Mouse (Mus musculus) cerebellum, adult 2 months (tissue): ENCODE data around the gene Abca2. TPM values are rescaled to one million over a fixed set of nuclear protein-coding genes. Genes with fewer than 3 reads are reported as not detected.

Experiments used
- DNase-seq, 2 experiments: peaks; one replicate each; pipeline ENCODE4 v3.0.0; 2021
- H3K27ac ChIP-seq: fragments of 200-500 bp; 2 replicates; pipeline ENCODE4 v1.5.1; 2012; ENCODE audit warnings: low read length, control low read depth, inconsistent platforms; ENCODE audit not compliant: insufficient read depth
- H3K27me3 ChIP-seq: fragments of 200-500 bp; 2 replicates; pipeline ENCODE4 v1.6.1; 2012; ENCODE audit warnings: inconsistent platforms, mild to moderate bottlenecking, low read length, moderate library complexity; ENCODE audit not compliant: control insufficient read depth, insufficient read depth
- H3K4me1 ChIP-seq: fragments of 200-500 bp; 2 replicates; pipeline ENCODE4 v1.6.1; 2011; ENCODE audit warnings: low read length; ENCODE audit not compliant: control insufficient read depth, insufficient read depth
- H3K4me3 ChIP-seq: fragments of 200-500 bp; replicated peaks from 2 replicates; pipeline ENCODE3; 2011; ENCODE audit warnings: mild to moderate bottlenecking, low read depth, low read length, control low read depth; ENCODE audit not compliant: insufficient read depth
- CTCF ChIP-seq: fragments of 200-500 bp; IDR thresholded peaks from 2 replicates; pipeline ENCODE4 v1.5.1; 2011; ENCODE audit warnings: low read depth, mild to moderate bottlenecking, control low read depth, low read length, moderate library complexity, borderline replicate concordance; ENCODE audit not compliant: insufficient read depth
- POLR2A ChIP-seq: fragments of 200-500 bp; IDR thresholded peaks from 2 replicates; pipeline ENCODE4 v1.6.1; 2011; ENCODE audit warnings: low read length, control low read depth, borderline replicate concordance; ENCODE audit not compliant: insufficient read depth
- WGBS: fragments of 180-500 bp; shearing (Covaris S2); methylation state at CpG from one replicate; pipeline ENCODE4 v1.1.7; 2018; 5-methylcytosine and 5-hydroxymethylcytosine counted together
- polyA plus RNA-seq: library from polyadenylated mRNA; depleted of rRNA; stranded (reverse); fragments of >200 nt; gene quantifications from 2 replicates; pipeline ENCODE4 v1.2.3, GENCODE M21; 2012

The Abca2 gene
- polyA plus RNA-seq, 1 experiment: 285 TPM

GRCm38 (mm10) chr2:25397010-25397409, 31.5 kb upstream of the Abca2 start:
- WGBS: 71% methylated on average over 1 of the region's 1 CpGs
- DNase-seq: no peak
- no peaks in the 10 kb centered on the region for H3K27me3 ChIP-seq
- TF ChIP-seq CTCF: no peak
- TF ChIP-seq POLR2A: no peak
- H3K4me3 ChIP-seq: no peak overlapping the region
- no peak overlapping the region for H3K27ac ChIP-seq
- H3K4me1 ChIP-seq: peaks cover 15% of the 10 kb centered on the region

DNA sequence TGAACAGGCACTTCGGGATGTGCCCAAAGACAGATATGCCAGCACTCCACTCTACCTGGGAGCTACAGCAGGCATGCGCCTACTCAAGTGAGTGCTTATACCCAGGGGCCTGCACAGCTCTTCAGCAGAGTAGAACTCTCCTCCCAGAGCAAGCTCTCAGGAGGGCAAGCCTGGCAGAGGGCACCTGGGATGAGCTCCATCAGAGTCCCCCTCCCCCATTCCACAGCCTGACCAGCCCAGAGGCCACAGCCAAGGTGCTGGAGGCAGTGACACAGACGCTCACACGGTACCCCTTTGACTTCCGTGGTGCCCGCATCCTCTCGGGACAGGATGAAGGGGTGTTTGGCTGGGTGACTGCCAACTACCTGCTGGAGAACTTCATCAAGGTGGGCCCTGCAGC, 30.4 kb upstream of the Abca2 start:
- Histone ChIP-seq H3K27me3 (no peaks in the 10 kb centered on the region), H3K4me3 (no peak overlapping the region), H3K4me1 (peaks cover 18% of the 10 kb centered on the region), H3K27ac (no peak overlapping the region)
- no peak for TF ChIP-seq POLR2A
- DNase-seq: no peak
- WGBS: 95% methylated on average over 7 of the region's 7 CpGs

DNA sequence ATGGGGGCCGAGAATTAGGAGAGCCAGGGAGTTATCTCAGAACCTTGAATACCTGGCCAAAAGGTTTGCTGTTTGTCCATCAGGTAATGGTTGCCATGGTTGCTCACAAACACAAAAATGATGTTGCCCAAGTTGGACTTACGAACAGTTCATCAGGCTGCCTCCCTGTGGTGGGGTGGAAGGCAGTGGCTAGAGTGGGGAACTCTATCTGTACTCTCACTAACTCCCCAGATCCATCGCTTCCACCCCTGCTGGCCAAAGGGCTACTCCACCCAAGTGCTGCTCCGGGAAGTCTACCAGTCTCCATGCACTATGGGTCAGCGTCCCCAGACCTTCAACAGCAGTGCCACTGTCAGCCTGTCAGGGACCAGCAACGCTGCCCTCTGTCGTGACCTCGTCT, 29.5 kb upstream of the Abca2 start, which contains the start of gene Npdc1:
TSS of gene Npdc1 (plus strand) at position 301 of the 400 bp plus-strand sequence.
- no peak for DNase-seq
- H3K4me3 ChIP-seq: no peak within 1 kb of the TSS
- no peaks in the 10 kb centered on the region for H3K27me3 ChIP-seq
- WGBS: 90% methylated on average over 8 of the region's 8 CpGs
- TF ChIP-seq POLR2A: no peak
- no peak for TF ChIP-seq CTCF
- no peak within 1 kb of the TSS for H3K27ac ChIP-seq
- H3K4me1 ChIP-seq: peaks cover 18% of the 10 kb centered on the region

DNA sequence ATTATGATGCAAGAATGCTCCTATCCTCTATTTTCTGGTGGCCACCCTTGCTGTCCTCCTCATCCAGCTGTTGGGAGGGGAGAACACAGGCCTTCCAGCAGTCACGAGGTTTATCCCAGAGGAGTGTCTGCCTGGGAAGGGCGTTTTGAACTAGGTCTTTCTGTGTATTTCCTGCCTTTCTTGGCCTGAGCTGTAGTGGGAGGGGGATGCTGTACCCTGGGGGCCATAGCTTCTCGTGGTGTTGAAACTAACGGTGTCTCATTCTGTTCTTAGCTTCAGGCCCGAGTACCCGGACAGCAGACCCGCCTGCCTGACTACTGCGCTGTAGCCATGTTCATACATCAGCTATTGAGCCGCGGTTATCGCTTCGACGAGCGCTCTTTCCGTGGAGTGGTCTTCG, 28.2 kb upstream of the Abca2 start:
- Histone ChIP-seq H3K27ac (no peak overlapping the region), H3K4me1 (peaks cover 28% of the 10 kb centered on the region), H3K27me3 (no peaks in the 10 kb centered on the region), H3K4me3 (peak overlapping the region; percentile 45)
- DNase-seq: no peak
- WGBS: 32% methylated on average over 16 of the region's 16 CpGs
- TF ChIP-seq CTCF: no peak
- TF ChIP-seq POLR2A: no peak

GRCm38 (mm10) chr2:25400764-25401163, 27.7 kb upstream of the Abca2 start:
- Histone ChIP-seq H3K27me3 (no peaks in the 10 kb centered on the region), H3K4me3 (peak overlapping the region; percentile 45), H3K27ac (no peak overlapping the region), H3K4me1 (peaks cover 33% of the 10 kb centered on the region)
- peak; percentile 77 to 80 for DNase-seq
- 5% methylated on average over 17 of the region's 17 CpGs for WGBS
- TF ChIP-seq POLR2A (no peak), CTCF (peak; percentile 73; the same call in 1 of the 2 replicates)

DNA sequence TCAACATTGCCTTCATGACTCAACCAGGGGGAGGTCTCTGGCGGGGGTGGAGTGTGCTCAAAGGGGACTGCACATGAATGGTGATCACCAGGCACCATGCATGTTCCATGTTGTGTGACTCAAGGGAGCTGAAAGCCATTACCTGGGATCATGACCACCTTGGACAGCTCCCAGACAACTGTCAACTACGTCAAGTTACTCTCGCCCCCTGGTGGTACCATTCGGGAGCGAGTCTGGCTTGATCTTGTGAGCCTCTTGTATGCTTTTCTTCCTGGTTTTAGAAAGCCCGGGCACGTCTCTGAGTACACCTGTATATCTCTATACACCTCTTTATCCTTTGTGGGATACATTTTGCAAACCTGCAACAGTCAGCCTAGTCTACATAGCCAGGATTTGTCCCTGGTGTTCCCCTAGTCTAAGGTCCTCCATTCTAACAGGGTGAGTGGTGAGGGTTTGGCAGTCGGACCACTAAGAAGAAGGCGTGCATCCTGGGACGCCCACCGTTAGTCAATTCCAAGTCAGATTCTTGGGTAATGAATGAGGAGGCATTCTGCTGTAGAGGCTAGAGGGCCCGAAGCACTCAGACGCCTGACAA, 26.0 kb upstream of the Abca2 start:
- TF ChIP-seq POLR2A (no peak), CTCF (peak; percentile 68; the same call in 1 of the 2 replicates)
- DNase-seq: peak; percentile 68 to 73
- peak overlapping the region; percentile 85 for H3K27ac ChIP-seq
- peak overlapping the region; percentile 61 for H3K4me3 ChIP-seq
- H3K27me3 ChIP-seq: no peaks in the 10 kb centered on the region
- peaks cover 30% of the 10 kb centered on the region for H3K4me1 ChIP-seq
- 3% methylated on average over 13 of the region's 13 CpGs for WGBS

GRCm38 (mm10) chr2:25402972-25403601, 25.4 kb upstream of the Abca2 start:
- DNase-seq: peak; percentile 93 to 95
- TF ChIP-seq CTCF: no peak
- TF ChIP-seq POLR2A: peak; percentile 68; the same call in 1 of the 2 replicates
- WGBS: under 1% methylated on average over 54 of the region's 54 CpGs
- Histone ChIP-seq H3K4me3 (peak overlapping the region; percentile 61), H3K27ac (peak overlapping the region; percentile 85), H3K4me1 (peaks cover 30% of the 10 kb centered on the region), H3K27me3 (no peaks in the 10 kb centered on the region)

GRCm38 (mm10) chr2:25403994-25404393, 24.5 kb upstream of the Abca2 start:
- H3K4me1 ChIP-seq: peaks cover 30% of the 10 kb centered on the region
- no peak for TF ChIP-seq CTCF
- H3K27me3 ChIP-seq: no peaks in the 10 kb centered on the region
- WGBS: 34% methylated on average over 4 of the region's 4 CpGs
- DNase-seq: peak in 1 of 2 experiments; percentile 22
- 0 out of 2 replicates have a peak overlapping the region, but pooled peaks have one; percentile 71 for H3K27ac ChIP-seq
- H3K4me3 ChIP-seq: peak overlapping the region; percentile 61
